Mouse (Mus musculus) frontal cortex, postnatal 25 days (tissue): ENCODE measurements at regions not wholly inside any gene's neighbourhood (a gene's known extent, or its start where the extent isn't known, plus 50 kb on each side); places are given as distances from the start of the nearest gene placed in this dataset.

Experiments used
- DNase-seq, 2 experiments: peaks; one replicate each; pipeline ENCODE4 v3.0.0; 2022; ENCODE audit warnings: low spot score in 2 of 2

DNA sequence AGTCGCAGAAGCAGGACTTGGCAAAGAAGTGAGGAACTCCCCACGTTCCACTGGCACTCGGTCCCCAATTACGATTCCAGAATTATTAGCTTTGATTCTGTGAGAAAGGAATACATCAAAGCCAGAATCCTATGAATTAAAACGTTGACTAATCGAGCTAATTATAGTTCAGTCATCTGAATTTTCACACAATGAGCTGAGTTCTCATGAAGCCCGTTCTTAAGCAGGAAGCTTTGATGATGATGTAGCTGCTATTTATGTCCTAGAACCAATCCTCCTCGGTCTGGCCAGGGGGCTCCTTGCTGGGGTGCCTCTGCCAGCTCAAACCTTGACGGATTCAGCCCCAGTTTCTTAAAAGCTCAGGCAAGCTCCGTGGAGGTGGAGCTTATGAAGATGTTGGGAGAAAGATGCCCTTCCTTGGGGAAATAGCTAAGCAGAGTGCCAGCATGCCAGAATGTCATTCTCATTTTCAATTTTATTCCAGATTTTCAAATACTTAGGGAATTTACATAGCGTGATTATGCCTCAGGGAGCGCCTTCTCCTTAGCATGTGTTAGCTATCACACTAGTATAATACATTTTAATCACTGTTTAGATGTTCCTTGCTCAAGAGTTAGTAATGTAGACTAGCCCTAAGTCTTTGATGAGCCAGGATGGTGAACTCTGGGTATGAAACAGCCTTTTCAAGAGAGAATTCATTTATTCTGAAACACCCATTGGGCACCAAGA is 65.5 kb upstream of the Ppm1b start:
- DNase-seq: no peak

DNA sequence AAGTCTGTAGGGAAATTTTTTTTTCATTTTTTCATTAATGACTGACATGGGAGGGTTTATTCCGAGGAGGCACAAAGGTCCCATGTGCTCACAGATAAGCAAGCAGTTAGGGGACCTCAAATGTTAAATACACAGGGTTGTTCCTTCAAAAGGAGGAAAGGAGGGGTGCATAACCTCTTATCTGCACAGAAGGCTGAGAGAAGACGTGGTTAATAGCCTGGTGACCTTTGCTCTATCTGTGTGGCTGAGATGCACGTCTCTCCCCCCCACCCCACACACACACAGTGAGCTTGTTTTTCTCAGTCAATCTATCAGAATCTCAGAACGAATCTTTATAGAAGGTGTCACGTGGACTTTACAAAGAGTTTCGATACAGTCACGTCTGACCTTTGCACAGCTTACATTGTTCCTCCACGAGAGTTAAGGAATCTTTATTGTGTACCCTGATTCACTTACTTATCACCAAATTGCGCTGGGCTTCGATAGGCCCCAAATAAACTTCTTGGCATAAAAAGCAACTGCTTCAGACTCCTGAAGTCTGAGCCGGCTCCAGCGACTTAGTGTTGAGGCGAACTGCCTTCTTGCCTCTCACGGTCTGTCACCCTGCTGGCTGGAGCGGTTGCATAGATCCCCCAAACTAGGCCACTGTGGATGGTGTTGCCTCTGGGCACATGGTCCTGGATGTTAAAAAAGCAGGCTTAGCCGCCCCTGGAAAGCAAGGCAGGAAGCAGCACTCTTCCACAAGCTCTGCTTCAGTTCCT is 63.1 kb upstream of the Ppm1b start:
- no peak for DNase-seq

DNA sequence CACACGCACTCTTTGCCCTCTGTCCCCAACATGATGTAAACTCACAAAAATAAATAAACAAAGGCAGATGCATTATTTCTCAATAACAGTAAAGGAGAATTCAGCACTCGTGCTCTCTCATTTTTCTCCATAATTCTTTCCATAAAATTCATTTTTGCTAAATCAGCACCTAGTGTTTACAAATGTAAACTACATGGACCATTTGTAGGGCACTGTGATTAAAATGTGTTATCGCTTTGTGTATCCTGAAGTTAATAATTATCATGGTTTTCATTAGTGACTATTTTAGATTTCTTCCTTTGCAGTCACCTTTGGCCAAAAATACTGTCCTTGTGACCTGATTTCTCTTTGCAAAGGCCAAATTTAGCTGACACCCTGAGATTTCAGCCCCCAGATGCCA is 61.0 kb upstream of the Ppm1b start:
- no peak for DNase-seq

DNA sequence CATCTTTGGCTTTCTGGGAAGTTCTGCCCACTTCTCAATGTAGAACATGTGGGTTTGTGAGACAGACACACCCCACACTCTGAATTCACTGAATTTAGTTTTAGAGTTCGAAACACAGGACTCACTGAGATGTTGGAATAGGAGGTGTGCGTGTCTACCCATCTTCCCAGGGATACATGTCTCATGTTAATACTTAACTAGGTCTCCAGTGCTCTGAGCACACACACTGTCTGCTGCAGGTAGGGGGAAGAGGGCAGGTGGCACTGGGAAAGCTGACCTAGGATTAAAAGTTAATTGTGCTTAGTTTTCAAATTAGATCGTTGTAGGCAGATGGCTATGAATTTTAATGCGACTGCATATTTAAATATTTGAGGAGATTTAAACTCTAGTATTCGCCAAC is 60.0 kb upstream of the Ppm1b start:
- no peak for DNase-seq

DNA sequence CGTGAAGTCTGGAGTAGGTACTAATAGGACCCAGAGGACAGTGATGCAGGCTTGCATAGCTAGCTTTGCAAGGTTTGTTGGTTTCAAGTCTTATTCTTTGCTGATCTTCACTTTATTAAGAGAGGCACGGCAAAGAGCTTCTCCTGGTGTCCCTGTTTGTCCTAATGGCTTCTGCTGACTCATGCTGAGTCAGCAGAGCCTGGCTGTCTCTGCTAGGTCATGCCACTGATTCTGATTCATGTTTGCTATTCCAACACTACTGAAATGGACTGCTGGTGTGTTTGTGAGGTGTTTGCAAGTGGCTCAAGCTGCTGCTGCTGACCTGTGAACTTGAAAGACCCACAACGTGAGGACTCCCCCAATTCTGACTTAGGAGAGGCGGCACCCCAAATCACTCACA is 58.1 kb upstream of the Ppm1b start:
- DNase-seq: no peak

DNA sequence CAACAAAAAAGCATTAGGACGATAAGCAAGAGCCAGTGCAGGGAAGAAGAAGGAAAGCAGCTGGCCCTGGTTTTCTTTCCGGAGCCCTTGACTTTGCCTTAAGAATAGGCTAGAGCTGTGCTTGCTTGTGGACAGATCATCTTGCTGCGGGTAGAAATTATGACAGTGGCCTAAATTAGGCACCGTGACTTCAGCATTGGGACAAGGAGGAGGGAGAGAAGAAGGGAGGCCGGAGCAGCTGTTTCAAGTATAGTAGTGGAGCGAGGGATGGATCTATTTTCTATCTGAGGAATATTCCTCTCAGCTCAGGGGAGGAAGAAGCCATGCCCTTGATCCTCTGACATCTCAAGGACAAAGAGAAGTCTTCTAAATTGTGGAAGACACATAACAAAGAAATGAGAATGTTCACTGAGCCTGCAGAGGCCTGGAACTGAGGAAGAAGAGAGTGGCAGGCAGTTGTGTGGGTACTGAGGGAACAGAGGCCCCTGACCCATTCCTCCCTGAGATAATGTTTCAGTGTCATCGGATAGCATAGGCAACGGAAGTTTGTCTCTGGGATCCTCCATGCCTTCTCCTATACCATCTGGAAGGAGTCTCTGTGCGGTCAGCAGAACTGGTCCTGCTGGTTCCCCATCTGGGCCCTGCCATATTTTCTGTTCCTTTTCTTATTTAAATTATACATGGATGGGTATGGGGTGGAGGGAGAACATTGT is 52.8 kb upstream of the Ppm1b start:
- no peak for DNase-seq
